Mouse (Mus musculus): Measurements from ENCODE around the gene Kctd17.
A peak's percentile ranks its signal among the peaks of the same experiment; 100 is the strongest.

Gene Kctd17

GRCm38 (mm10) chr15:78428391-78429138, at the start of gene Kctd17:
Gene Kctd17, plus strand, starts transcription at chr15:78428564.
- peak; percentile 87 for DNase-seq

GRCm38 (mm10) chr15:78380208-78380607, 48.2 kb upstream of the Kctd17 start:
- DNase-seq, result no peak

- no peak for DNase-seq
Measured at GRCm38 (mm10) chr15:78380741-78381140, 47.6 kb upstream of the Kctd17 start.

GRCm38 (mm10) chr15:78382115-78382514, 46.2 kb upstream of the Kctd17 start:
- DNase-seq, result no peak

GRCm38 (mm10) chr15:78383450-78384219, 44.7 kb upstream of the Kctd17 start:
- no peak for DNase-seq

GRCm38 (mm10) chr15:78384220-78385116, 43.9 kb upstream of the Kctd17 start:
- no peak for DNase-seq

- DNase-seq, result no peak
Measured at GRCm38 (mm10) chr15:78385564-78385963, 42.8 kb upstream of the Kctd17 start.

- DNase-seq, result no peak
Measured at GRCm38 (mm10) chr15:78390855-78391254, 37.5 kb upstream of the Kctd17 start.

- DNase-seq, result no peak
Measured at GRCm38 (mm10) chr15:78395478-78395962, 32.8 kb upstream of the Kctd17 start, which contains the start of gene Tex33. Gene Tex33, minus strand, starts transcription at chr15:78395912.

- DNase-seq, result no peak
Measured at GRCm38 (mm10) chr15:78401345-78401744, 27.0 kb upstream of the Kctd17 start.

GRCm38 (mm10) chr15:78401921-78402320, 26.4 kb upstream of the Kctd17 start:
- peak; percentile 82 for DNase-seq

GRCm38 (mm10) chr15:78402423-78402822, 25.9 kb upstream of the Kctd17 start:
- DNase-seq, result peak; percentile 87

- peak; percentile 41 for DNase-seq
Measured at GRCm38 (mm10) chr15:78403301-78403741, 25.0 kb upstream of the Kctd17 start.

GRCm38 (mm10) chr15:78403896-78404295, 24.5 kb upstream of the Kctd17 start:
- DNase-seq, result peak; percentile 71

GRCm38 (mm10) chr15:78405098-78405497, 23.3 kb upstream of the Kctd17 start:
- no peak for DNase-seq

- DNase-seq, result peak; percentile 98
Measured at GRCm38 (mm10) chr15:78405517-78406211, 22.7 kb upstream of the Kctd17 start, which contains the start of gene Tst. Gene Tst, minus strand, starts transcription at chr15:78405907.

- DNase-seq, result peak; percentile 94
Measured at GRCm38 (mm10) chr15:78406293-78406934, 21.9 kb upstream of the Kctd17 start, which contains the start of gene Mpst. Gene Mpst, plus strand, starts transcription at chr15:78406416.

GRCm38 (mm10) chr15:78409570-78410052, 18.8 kb upstream of the Kctd17 start:
- DNase-seq, result no peak

- no peak for DNase-seq
Measured at GRCm38 (mm10) chr15:78413083-78413718, 15.2 kb upstream of the Kctd17 start.

GRCm38 (mm10) chr15:78413719-78414117, 14.6 kb upstream of the Kctd17 start:
- no peak for DNase-seq

- DNase-seq, result no peak
Measured at GRCm38 (mm10) chr15:78414157-78414556, 14.2 kb upstream of the Kctd17 start.

Measured in lung, postnatal 10 days (tissue).